Mouse (Mus musculus): Measurements from ENCODE around the gene BC052040.

The BC052040 gene

GRCm38 (mm10) chr2:115601280-115601679 is 19.8 kb downstream of the BC052040 start:
- no peak for DNase-seq (ENCODE audit: low spot score in 2 of 2)

GRCm38 (mm10) chr2:115602116-115602515 is 20.6 kb downstream of the BC052040 start:
- no peak for DNase-seq (ENCODE audit: low spot score in 2 of 2)

GRCm38 (mm10) chr2:115604132-115604531 is 22.6 kb downstream of the BC052040 start:
- DNase-seq (ENCODE audit: low spot score in 2 of 2): no peak

- no peak for DNase-seq (ENCODE audit: low spot score in 2 of 2)
These were observed 24.4 kb downstream of the BC052040 start for GRCm38 (mm10) chr2:115605829-115606336.

- no peak for DNase-seq (ENCODE audit: low spot score in 2 of 2)
These were observed 27.5 kb downstream of the BC052040 start for GRCm38 (mm10) chr2:115609020-115609419.

- no peak for DNase-seq (ENCODE audit: low spot score in 2 of 2)
These were observed 28.6 kb downstream of the BC052040 start for GRCm38 (mm10) chr2:115610092-115610491.

GRCm38 (mm10) chr2:115610503-115610902 is 29.0 kb downstream of the BC052040 start:
- DNase-seq (ENCODE audit: low spot score in 2 of 2): no peak

GRCm38 (mm10) chr2:115613830-115614520 is 32.5 kb downstream of the BC052040 start:
- no peak for DNase-seq (ENCODE audit: low spot score in 2 of 2)

- DNase-seq (ENCODE audit: low spot score in 2 of 2): no peak
These were observed 47.0 kb downstream of the BC052040 start for GRCm38 (mm10) chr2:115628471-115628870.

- no peak for DNase-seq (ENCODE audit: low spot score in 2 of 2)
These were observed 49.5 kb downstream of the BC052040 start for GRCm38 (mm10) chr2:115631031-115631434.

GRCm38 (mm10) chr2:115631826-115632225 is 50.3 kb downstream of the BC052040 start:
- no peak for DNase-seq (ENCODE audit: low spot score in 2 of 2)

GRCm38 (mm10) chr2:115650203-115650602 is 68.7 kb downstream of the BC052040 start:
- DNase-seq (ENCODE audit: low spot score in 2 of 2): no peak

GRCm38 (mm10) chr2:115659712-115660111 is 78.2 kb downstream of the BC052040 start:
- DNase-seq (ENCODE audit: low spot score in 2 of 2): no peak

- DNase-seq (ENCODE audit: low spot score in 2 of 2): no peak
These were observed 79.0 kb downstream of the BC052040 start for GRCm38 (mm10) chr2:115660213-115661120.

GRCm38 (mm10) chr2:115667516-115667915 is 86.0 kb downstream of the BC052040 start:
- no peak for DNase-seq (ENCODE audit: low spot score in 2 of 2)

GRCm38 (mm10) chr2:115673054-115673660 is 91.6 kb downstream of the BC052040 start:
- no peak for DNase-seq (ENCODE audit: low spot score in 2 of 2)

- no peak for DNase-seq (ENCODE audit: low spot score in 2 of 2)
These were observed 97.3 kb downstream of the BC052040 start for GRCm38 (mm10) chr2:115678786-115679185.

- DNase-seq (ENCODE audit: low spot score in 2 of 2): no peak
These were observed 103.7 kb downstream of the BC052040 start for GRCm38 (mm10) chr2:115685250-115685649.

GRCm38 (mm10) chr2:115687612-115688011 is 106.1 kb downstream of the BC052040 start:
- no peak for DNase-seq (ENCODE audit: low spot score in 2 of 2)

- no peak for DNase-seq (ENCODE audit: low spot score in 2 of 2)
These were observed 106.8 kb downstream of the BC052040 start for GRCm38 (mm10) chr2:115688282-115688681.

GRCm38 (mm10) chr2:115693841-115694240 is 112.3 kb downstream of the BC052040 start:
- no peak for DNase-seq (ENCODE audit: low spot score in 2 of 2)

- no peak for DNase-seq (ENCODE audit: low spot score in 2 of 2)
These were observed 112.9 kb downstream of the BC052040 start for GRCm38 (mm10) chr2:115694386-115694785.
